Mouse (Mus musculus) lung, adult 18-20 months (tissue): ENCODE data around the gene Gm17660.

Source experiments
- DNase-seq, 2 experiments: peaks; one replicate each; pipeline ENCODE4 v3.0.0; 2022; ENCODE audit warnings: mixed read lengths in 2 of 2

Gene Gm17660

DNA sequence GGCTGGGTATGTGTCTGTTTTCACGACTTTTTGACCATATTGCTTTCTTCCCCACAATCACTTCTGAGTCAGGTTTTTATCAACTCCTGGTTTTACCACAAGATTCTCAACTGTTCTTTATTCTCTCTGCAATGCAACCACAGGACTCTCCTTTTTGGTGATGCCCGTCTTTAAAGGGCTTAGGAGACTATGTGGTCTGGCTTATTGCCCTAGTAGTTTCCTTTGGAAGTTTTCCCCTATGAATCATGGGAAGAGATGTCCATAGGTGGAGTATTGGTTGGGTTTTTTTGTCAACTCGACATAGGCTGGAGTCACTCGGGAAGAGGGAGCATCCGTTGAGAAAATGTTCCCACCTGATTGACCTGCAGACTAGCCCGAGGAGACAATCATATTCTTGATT is 3.3 kb upstream of the Gm17660 start:
- no peak for DNase-seq

- DNase-seq, result no peak
Measured at GRCm38 (mm10) chr5:104076361-104076760, 1.0 kb downstream of the Gm17660 start.

DNA sequence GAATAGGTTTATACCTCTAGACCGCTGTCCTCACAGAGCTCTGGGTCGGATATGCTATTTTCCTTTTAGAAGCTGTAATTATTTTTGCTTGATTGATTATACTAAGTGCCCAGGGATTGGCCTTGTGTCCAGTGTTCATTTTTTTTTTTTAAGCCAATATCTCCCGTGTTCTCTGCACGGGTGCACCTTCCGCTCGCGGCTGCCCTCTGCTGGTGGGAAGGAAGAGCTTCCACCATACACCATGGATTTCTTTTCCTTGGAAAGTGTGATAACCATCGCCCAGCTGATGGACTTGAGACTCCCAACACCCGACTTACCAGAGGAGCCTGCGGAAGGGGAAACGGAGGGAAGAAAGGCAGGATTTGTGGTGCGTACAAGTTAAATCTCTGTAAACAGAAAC is 3.0 kb downstream of the Gm17660 start:
- DNase-seq, result peak; percentile 53 to 64

GRCm38 (mm10) chr5:104073602-104074001 is 3.8 kb downstream of the Gm17660 start:
- DNase-seq, result no peak

DNA sequence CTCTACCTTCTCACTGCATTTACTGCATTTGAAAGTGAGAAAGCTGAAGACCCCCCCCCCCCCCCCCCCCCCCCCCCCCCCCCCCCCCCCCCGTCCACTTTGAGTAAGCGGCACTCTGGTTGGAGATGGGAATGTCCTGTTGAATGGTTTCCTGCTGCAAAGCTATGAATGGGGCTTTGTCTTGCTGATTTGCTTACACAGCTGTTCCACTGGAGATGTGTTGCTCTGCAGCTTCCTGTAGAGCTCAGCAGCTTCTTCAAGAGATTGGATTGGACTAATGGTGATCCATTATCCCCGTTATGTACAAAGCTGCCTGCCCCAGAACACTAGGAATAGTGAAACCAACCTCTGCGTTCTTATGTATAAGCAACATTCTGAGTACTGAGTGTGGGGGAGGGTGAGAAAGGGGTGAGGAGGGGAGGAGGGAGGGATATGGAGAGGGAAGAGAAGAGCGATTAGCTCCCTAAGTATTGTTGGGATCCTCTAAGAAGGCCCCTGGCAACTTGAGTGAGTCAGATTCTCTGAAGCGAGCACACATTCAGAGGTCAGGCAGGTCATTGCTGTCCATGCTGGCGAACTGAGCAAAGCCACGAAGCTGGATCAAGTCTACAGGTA is 5.0 kb downstream of the Gm17660 start:
- no peak for DNase-seq

DNA sequence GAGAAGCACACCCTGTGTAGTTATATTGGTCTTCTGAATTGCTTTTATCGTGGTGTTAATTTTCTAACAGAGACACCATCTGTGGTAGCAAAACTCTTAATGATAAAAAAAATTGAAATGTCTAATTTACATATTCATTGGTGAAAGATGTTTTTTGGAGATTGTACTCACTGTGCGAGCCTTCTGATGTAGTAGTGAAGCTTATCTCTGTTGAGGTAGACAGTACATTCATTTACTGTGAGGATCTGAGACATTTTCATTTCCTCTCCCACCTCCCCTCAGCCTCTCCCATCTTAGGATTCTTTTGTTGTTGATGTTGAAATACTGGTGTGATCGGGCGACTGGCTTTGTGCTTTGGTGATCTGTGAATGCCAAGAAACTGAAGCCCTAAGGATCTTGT is 6.4 kb downstream of the Gm17660 start:
- DNase-seq, result no peak

DNA sequence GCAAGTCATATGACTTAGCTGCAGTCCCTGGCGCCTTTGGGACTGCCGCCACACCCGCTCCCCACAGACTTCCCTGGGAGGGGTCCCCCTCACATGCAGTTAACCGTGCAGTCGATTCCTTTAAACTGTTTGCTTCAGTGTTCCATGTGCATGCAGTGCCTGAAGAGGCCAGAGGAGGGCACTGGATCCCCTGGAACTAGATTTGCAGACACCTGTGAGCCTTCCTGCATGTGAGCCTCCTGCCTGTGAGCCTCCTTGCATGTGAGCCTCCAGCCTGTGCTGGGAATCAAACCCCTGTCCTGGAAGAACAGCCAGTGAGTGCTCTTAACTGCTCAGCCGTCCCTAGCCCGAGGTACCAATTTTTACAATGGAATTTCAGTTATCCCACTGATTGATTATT is 8.7 kb downstream of the Gm17660 start:
- no peak for DNase-seq

GRCm38 (mm10) chr5:104062773-104063551 is 14.4 kb downstream of the Gm17660 start:
- no peak for DNase-seq

GRCm38 (mm10) chr5:104061936-104062772 is 15.3 kb downstream of the Gm17660 start:
- no peak for DNase-seq

GRCm38 (mm10) chr5:104060429-104060828 is 17.0 kb downstream of the Gm17660 start:
- no peak for DNase-seq

GRCm38 (mm10) chr5:104059628-104060027 is 17.8 kb downstream of the Gm17660 start:
- no peak for DNase-seq

- peak; percentile 42 to 45 for DNase-seq
Measured at GRCm38 (mm10) chr5:104058021-104058420, 19.4 kb downstream of the Gm17660 start.

GRCm38 (mm10) chr5:104056295-104056694 is 21.1 kb downstream of the Gm17660 start:
- no peak for DNase-seq

- no peak for DNase-seq
Measured at GRCm38 (mm10) chr5:104055816-104056215, 21.6 kb downstream of the Gm17660 start.

DNA sequence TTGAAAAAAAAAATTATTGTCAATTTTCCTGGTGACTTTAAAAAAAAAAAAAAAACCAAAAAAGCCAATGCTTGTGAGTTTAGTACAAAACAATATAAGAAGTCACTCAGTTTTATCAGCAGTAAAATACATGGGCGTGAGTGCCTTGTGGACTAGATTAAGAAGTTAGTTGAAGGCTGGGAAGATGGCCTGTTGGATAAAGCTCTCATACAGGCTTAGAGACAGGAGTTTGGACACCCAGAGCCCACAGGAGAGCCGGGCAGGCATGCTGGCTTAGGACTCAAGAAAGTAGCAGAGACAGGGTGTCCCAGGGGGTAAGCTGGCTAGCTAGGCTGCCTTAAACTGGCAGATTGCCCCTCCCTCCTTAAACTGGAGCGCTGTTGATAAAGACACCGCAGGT is 22.5 kb downstream of the Gm17660 start:
- DNase-seq, result no peak

DNA sequence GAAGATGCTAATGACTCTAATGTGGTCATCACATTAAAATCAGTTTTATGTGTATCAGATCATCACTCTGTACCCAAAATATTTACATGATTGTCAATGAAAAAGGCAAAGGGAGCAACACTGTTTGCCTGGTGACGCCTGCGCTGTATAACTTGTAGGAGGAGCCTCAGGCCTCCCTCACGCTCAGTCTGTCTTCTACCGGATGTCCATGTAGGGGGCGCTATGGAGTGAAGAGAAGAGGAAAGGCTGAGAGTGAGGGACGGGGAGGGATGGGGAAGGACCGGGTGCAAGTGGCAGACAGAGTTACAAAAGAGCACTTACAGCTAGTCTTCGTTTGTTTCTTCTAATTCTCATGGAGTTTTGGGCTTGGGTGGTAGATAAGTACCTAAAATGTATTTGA is 24.5 kb downstream of the Gm17660 start:
- peak; percentile 24 to 41 for DNase-seq

- no peak for DNase-seq
Measured at GRCm38 (mm10) chr5:104048139-104048538, 29.3 kb downstream of the Gm17660 start.

DNA sequence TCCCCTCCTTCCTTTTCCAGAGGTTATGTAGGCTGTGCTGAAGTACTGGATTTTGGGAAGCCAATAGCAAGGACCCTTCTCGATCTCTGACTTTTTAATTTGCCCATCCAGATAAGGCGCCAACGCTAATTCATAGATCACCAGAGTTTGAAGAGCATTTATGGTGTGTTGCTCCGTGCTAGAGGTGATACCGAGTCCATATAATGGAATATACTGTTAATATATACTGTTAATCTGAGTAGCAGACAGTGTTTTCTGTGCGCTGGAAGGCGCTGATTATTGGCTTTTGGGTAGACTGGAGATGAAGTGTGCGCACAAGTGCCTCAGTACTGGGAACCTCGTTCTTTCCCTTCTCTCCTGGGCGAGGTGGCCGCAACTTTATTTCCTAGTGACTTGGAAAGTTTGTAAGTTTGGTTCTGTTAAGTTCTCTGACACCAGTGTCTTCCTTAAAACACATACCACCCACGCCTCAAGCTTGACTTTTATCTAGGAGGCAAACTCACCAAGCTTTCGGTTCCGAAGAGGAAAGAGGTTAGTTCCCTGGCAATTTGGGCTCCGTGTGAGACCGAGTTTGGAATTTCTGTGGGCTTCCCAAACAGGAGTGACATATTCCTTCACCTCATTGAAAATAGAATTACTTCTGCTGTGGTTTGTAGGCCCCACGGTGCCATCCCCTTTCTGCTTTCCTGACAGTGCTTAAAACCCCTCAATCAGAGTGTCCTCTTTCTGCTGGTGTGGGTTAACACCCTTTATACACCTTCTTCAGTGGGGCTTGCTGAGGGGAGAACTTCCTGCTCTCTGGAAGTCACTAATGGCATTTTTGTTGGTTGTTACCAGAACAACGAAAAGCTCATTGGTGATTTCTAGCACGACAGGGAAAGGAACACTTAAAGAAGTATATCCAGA is 30.0 kb downstream of the Gm17660 start:
- peak in 1 of 2 experiments; percentile 30 for DNase-seq

DNA sequence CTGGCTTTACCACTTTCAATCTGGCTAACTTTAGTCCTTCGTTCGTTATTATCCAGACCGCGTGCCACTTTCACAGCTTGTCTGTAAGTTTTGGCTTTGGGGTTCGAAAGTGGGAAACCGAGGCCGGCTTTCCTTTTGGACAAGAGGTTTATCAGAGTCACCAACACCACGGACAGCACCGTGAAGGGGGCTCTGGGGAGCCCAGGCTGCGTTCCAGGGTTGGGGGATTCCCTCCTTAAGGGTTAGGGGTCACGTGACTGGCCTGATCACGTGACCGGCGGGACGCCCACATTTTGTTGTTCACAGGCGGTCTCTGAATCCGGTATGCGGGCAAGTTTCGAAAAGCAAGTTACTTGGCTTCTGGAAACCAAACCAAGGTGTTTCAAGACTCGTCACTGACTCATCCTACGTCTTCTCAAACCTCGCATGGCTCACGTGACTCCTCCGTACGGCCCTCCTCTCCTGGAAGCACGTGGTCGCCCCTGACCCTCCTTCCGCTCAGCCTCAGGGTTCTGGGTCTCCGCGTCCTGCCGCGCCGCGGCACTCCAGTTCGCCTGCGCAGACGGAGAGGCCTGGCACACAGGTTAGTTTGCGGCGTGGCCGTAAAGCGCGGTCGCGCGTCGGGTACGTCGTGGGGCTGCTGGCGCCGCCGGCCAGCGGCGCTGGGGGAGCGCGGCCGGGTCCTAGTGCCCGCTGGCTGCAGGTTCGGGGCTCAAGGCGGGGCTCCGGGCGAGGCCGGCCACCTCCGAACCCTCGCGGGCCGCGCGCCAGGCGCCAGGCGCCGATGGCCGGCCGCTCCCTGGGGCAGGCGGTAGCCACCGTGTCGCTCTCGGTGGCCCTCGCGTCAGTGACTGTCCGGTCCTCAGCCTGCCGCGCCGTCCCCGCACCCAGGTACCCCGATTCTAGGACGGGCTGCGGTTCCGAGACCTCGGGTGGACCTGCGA is 30.9 kb downstream of the Gm17660 start, which contains the start of gene Nudt9:
Gene Nudt9 (plus strand): TSS at position 51 of the 944 bp plus-strand sequence.
- peak; percentile 98 to 99 for DNase-seq

- no peak for DNase-seq
Measured at GRCm38 (mm10) chr5:104043704-104044103, 33.7 kb downstream of the Gm17660 start.

DNA sequence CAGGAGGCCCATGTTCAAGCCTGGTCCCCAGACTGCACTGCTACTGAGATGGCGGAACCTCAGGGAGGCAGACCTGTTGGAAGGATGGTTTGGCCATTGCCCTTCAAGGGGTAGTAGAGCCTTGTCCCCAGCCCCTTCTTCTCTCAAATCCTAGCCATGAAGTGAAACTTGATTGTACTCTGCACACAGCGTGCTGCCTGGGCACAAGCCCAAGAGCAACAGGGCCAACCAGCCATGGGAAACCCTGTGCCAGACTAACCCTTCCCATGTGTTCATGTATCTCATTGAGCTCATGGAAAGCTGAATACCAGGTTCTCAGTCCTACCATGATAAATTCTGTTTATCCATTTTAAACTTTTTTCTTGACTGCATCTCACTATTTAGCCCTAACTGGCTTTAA is 34.5 kb downstream of the Gm17660 start:
- no peak for DNase-seq
